Mouse (Mus musculus): ENCODE data around the gene Borcs5.

The Borcs5 gene

GRCm38 (mm10) chr6:134719156-134719555 is 79.8 kb downstream of the Borcs5 start:
- DNase-seq: no peak

DNA sequence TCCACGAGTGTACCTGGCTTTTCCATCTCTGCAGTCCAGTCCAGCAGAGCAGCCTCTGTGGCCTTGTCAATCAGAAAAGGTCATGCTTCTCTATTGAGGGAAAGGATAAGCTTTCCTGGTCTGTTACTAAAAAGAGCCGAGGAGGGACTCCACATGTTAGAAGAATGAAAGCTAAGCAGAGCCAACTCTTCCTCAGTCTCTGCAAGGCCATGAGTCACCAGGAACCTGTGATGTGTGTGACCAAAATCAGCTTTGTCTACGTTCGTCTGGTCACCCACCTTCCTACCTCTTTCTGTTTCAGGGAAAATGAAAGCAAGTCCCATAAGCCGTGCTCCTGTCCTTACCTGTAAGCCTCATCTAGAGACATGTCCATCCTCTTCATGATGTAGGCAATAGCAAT is 80.8 kb downstream of the Borcs5 start:
- DNase-seq: no peak

- no peak for DNase-seq
Observed at GRCm38 (mm10) chr6:134721729-134722269, 82.5 kb downstream of the Borcs5 start.

- no peak for DNase-seq
Observed at GRCm38 (mm10) chr6:134722906-134723305, 83.6 kb downstream of the Borcs5 start.

DNA sequence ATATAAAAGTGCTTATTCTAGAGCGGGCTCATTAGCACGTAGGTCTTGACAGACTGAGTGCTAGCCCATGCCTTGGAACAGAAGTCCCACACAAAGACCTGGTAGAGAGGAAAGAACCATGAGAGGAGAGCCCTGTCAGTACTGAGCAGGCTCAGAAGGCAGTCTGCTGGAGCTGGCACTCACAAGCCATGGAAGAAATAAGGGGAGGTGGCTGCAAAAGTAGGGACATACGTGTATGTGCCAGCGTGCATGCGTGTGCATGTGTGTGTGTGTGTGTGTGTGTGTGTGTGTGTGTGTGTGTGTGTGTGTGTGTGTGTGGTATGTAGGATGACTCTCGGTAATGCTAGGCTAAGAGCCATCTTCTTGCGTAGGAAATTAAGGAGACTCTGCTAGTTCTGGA is 84.0 kb downstream of the Borcs5 start:
- no peak for DNase-seq

DNA sequence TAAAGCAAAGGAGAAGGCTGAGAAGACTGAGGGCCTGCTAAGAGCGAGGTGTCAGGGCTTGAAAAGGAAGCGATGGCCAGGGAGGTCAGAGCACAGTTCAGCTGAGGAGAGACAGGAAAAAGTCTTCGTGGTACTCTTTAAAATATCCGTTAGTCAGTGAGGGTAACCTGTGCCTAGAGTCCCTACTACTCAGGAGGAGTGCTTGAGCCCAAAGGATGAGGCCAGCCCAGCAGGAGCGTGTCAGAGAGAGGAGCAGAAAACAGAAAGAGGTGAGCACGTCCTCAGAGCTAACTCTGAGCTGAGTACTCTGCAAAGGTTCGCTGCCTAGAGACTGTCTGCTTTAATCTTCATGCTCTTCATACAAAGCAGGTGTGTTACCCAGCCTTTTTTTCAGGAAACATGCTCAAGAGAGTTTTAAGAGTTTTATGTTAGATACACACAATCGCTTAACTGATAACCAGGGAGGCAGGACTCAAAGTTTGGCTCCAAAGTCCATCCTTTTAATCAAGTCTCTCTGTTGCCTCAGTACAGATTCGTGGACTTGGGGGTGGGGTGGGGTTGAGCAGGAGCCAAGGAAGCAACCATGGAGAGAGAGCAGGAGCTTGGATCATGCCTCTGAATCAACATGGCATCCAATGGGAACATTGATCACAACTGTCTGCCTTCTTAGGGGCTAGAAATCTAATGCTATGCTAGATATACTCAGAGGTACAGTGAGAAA is 84.7 kb downstream of the Borcs5 start:
- peak; percentile 70 for DNase-seq

DNA sequence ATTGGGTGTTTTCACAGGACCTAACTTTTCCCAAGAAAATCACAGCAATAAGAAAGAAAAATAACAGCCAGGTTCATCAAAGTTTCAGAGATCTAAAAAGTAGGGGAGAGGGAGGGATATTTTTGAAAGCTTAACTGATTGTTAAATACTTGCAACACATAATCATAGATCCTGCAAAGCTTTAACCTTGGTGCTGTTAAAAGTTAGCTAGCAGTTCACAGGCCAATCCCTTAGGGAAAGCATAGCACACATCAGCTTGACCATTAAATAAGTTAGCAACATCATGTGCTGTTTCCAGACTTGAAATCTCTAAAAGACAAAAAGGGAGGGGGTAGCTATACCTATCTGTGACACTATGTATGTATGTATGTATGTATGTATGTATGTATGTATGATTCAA is 86.1 kb downstream of the Borcs5 start:
- DNase-seq: no peak

GRCm38 (mm10) chr6:134730978-134731377 is 91.7 kb downstream of the Borcs5 start:
- DNase-seq: no peak

DNA sequence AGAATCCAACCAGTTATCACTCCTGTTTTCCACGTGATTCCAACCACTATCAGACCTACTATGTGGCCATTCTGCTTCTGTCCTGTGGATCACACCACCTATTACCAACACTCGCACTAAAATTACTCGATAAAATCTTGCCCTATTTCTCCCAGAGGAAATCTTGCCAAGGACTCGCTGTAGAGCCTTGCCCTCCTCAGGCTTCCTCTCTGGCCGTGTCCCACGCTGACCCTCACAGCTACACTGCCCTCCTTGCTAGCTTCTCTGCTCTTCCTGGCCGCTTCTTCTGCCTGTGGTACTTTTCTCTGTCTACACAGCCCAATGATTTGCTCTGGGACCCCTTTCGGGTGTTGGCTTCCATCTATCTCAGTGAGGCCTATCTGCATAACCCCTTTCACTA is 93.5 kb downstream of the Borcs5 start:
- no peak for DNase-seq

- no peak for DNase-seq
Observed at GRCm38 (mm10) chr6:134733800-134734221, 94.5 kb downstream of the Borcs5 start.

- DNase-seq: peak; percentile 45
Observed at GRCm38 (mm10) chr6:134736853-134737252, 97.5 kb downstream of the Borcs5 start.

- DNase-seq: no peak
Observed at GRCm38 (mm10) chr6:134743568-134743967, 104.3 kb downstream of the Borcs5 start.

GRCm38 (mm10) chr6:134745876-134746275 is 106.6 kb downstream of the Borcs5 start:
- no peak for DNase-seq

GRCm38 (mm10) chr6:134748126-134748525 is 108.8 kb downstream of the Borcs5 start:
- DNase-seq: no peak

GRCm38 (mm10) chr6:134751087-134751486 is 111.8 kb downstream of the Borcs5 start:
- DNase-seq: no peak

DNA sequence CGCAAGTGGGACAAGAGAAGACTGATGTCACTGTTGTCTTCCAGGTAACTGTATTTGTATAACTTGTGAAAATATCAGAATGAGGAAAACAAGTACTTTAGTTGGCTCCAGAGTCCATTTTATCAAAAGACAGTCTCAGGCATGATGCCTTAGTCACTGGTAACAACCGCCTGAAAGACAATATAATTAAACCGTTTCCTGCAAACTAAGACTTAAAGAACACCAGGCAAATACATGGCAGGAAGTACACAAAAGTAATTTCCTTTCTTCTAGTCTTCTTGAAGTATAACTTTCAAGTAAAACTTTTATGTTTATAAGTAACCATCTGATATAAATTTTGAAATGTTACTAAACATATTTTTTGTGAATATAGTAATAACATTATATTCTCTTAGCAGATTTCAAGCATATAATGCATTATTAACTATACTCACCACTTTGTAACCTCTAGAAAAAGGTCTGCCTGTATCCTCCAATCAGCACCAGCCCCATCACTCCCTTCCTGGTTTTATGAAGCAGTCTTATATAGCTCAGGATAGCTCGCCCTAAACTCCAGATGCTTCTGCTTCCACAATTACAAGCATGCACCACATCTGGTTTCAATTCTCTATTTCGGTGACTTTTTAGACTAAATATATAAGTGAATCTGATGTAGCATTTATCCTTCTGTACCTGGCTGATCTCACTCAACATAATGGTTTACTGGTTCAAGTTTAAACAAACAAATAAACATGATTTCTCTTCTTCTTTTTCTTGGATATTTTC is 112.8 kb downstream of the Borcs5 start:
- DNase-seq: no peak

DNA sequence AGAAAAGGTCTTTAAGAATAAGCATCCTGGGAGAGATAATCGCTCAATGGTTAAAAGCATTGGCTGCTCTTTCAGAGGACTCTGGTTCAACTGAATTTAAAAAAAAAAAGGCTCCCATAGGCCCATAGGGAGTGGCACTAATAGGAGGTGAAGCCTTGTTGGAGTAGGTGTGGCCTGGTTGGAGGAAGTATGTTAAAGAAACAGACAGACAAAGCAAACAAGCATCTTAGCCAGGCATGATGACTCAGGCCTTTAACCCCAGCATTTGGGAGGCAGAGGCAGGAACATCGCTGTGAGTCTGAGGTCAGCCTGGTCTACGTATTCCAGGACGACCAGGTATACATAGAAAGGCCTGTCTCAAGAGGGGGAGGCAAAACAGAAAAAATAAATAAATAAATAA is 114.1 kb downstream of the Borcs5 start:
- no peak for DNase-seq

GRCm38 (mm10) chr6:134753858-134754257 is 114.5 kb downstream of the Borcs5 start:
- no peak for DNase-seq

GRCm38 (mm10) chr6:134756058-134756457 is 116.7 kb downstream of the Borcs5 start:
- DNase-seq: no peak
